Mouse (Mus musculus) right cerebral cortex, postnatal 10 days (tissue): Measurements from ENCODE around the gene Avil.
A peak's percentile ranks its signal among the peaks of the same experiment; 100 is the strongest.

Experiments used
- DNase-seq, 2 experiments: peaks; one replicate each; pipeline ENCODE4 v3.0.0; 2021; ENCODE audit warnings: low spot score in 2 of 2

Avil gene

GRCm38 (mm10) chr10:127059174-127059967 is 58.9 kb downstream of the Avil start:
- DNase-seq: peak in 1 of 2 experiments; percentile 55

GRCm38 (mm10) chr10:127059968-127060916 is 59.7 kb downstream of the Avil start, which contains the start of gene March9:
Gene March9 (minus strand): TSS chr10:127060184.
- DNase-seq: peak; percentile 90 to 91

GRCm38 (mm10) chr10:127061085-127061484 is 60.6 kb downstream of the Avil start:
- peak; percentile 45 to 64 for DNase-seq

- peak in 1 of 2 experiments; percentile 21 for DNase-seq
Observed at GRCm38 (mm10) chr10:127061513-127061912, 61.0 kb downstream of the Avil start.

- peak in 1 of 2 experiments; percentile 32 for DNase-seq
Observed at GRCm38 (mm10) chr10:127062101-127062500, 61.6 kb downstream of the Avil start.

- DNase-seq: peak in 1 of 2 experiments; percentile 20
Observed at GRCm38 (mm10) chr10:127062503-127062902, 62.0 kb downstream of the Avil start.

GRCm38 (mm10) chr10:127063239-127063872 is 62.8 kb downstream of the Avil start, which contains the start of gene Cdk4:
Gene Cdk4 (plus strand): TSS chr10:127063534.
- DNase-seq: peak; percentile 99

- no peak for DNase-seq
Observed at GRCm38 (mm10) chr10:127063913-127064870, 63.7 kb downstream of the Avil start.

- DNase-seq: peak in 1 of 2 experiments; percentile 56
Observed at GRCm38 (mm10) chr10:127065981-127066380, 65.5 kb downstream of the Avil start.

- peak in 1 of 2 experiments; percentile 42 for DNase-seq
Observed at GRCm38 (mm10) chr10:127066519-127067018, 66.1 kb downstream of the Avil start.

- no peak for DNase-seq
Observed at GRCm38 (mm10) chr10:127068360-127069038, 68.0 kb downstream of the Avil start.

GRCm38 (mm10) chr10:127069281-127070189 is 69.0 kb downstream of the Avil start:
- peak; percentile 40 to 76 for DNase-seq
